Mouse (Mus musculus) kidney, adult 2 months (tissue): ENCODE results near the gene Polh. TPM values are rescaled to one million over a fixed set of nuclear protein-coding genes. Genes with fewer than 3 reads are reported as not detected.

Experiments used
- DNase-seq: peaks from one replicate; pipeline ENCODE4 v3.0.0; 2021
- H3K27ac ChIP-seq: fragments of 200-500 bp; 2 replicates; pipeline ENCODE4 v1.5.1; 2012; ENCODE audit warnings: low read depth, low read length, control low read depth, inconsistent platforms; ENCODE audit not compliant: insufficient read depth
- H3K27me3 ChIP-seq: fragments of 200-500 bp; replicated peaks from 2 replicates; pipeline ENCODE4 v1.6.1; 2012; ENCODE audit warnings: mild to moderate bottlenecking, moderate library complexity, low read length, inconsistent platforms; ENCODE audit not compliant: control insufficient read depth, insufficient read depth
- H3K36me3 ChIP-seq: fragments of 200-500 bp; 2 replicates; pipeline ENCODE4 v1.6.1; 2012; ENCODE audit warnings: mild to moderate bottlenecking, moderate library complexity, low read length, inconsistent platforms; ENCODE audit not compliant: control insufficient read depth, insufficient read depth
- H3K4me1 ChIP-seq: fragments of 200-500 bp; 2 replicates; pipeline ENCODE4 v1.6.1; 2011; ENCODE audit warnings: low read length; ENCODE audit not compliant: control insufficient read depth, insufficient read depth
- H3K4me3 ChIP-seq: fragments of 200-500 bp; 2 replicates; pipeline ENCODE4 v1.5.1; 2011; ENCODE audit warnings: mild to moderate bottlenecking, low read depth, low read length, control low read depth; ENCODE audit not compliant: insufficient read depth
- CTCF ChIP-seq: fragments of 200-500 bp; conservative IDR thresholded peaks from 2 replicates; pipeline ENCODE4 v1.5.1; 2011; ENCODE audit warnings: low read depth, mild to moderate bottlenecking, control low read depth, low read length, moderate library complexity, mixed read lengths; ENCODE audit not compliant: insufficient read depth, insufficient read length
- POLR2A ChIP-seq: fragments of 200-500 bp; IDR thresholded peaks from one replicate; pipeline ENCODE4 v1.6.1; 2011; ENCODE audit warnings: low read depth, low read length, control low read depth
- WGBS: fragments of 180-500 bp; shearing (Covaris S2); methylation state at CpG from one replicate; pipeline ENCODE4 v1.1.7; 2018; 5-methylcytosine and 5-hydroxymethylcytosine counted together
- polyA plus RNA-seq: library from polyadenylated mRNA; depleted of rRNA; stranded (reverse); fragments of >200 nt; gene quantifications from 2 replicates; pipeline ENCODE4 v1.2.3, GENCODE M21; 2012; rRNA removed

The Polh gene
- polyA plus RNA-seq = 3.8 and 4.0 TPM in 2 replicates

GRCm38 (mm10) chr17:46202421-46203071 lies at the start of gene Polh, which contains the start of gene Xpo5:
Polh (minus strand) TSS chr17:46202645.
Xpo5 (plus strand) TSS chr17:46202782.
- Histone ChIP-seq H3K36me3 (no peaks in the 10 kb centered on the region; the same call in 1 of the 2 replicates), H3K27me3 (no peaks in the 10 kb centered on the region), H3K4me3 (peak within 1 kb of the TSS; percentile 96), H3K27ac (peak within 1 kb of the TSS; percentile 42), H3K4me1 (peaks cover 20% of the 10 kb centered on the region; the same call in 1 of the 2 replicates)
- TF ChIP-seq CTCF (no peak), POLR2A (peak; percentile 39)
- peak; percentile 96 for DNase-seq
- WGBS = under 1% methylated on average over 66 of the region's 66 CpGs

GRCm38 (mm10) chr17:46251174-46251573 lies 48.7 kb upstream of the Polh start:
- H3K27ac ChIP-seq = no peak overlapping the region
- TF ChIP-seq POLR2A (no peak), CTCF (peak; percentile 34; the same call in 1 of the 2 replicates)
- H3K36me3 ChIP-seq = no peaks in the 10 kb centered on the region
- H3K4me3 ChIP-seq = no peak overlapping the region
- peak; percentile 26 for DNase-seq
- peaks cover 10% of the 10 kb centered on the region; the same call in 1 of the 2 replicates for H3K4me1 ChIP-seq
- 70% methylated on average over 7 of the region's 7 CpGs for WGBS
- no peaks in the 10 kb centered on the region for H3K27me3 ChIP-seq

GRCm38 (mm10) chr17:46248189-46248522 lies 45.7 kb upstream of the Polh start:
- H3K4me1 ChIP-seq = peaks cover 7% of the 10 kb centered on the region; the same call in 1 of the 2 replicates
- no peaks in the 10 kb centered on the region for H3K27me3 ChIP-seq
- under 1% methylated on average over 37 of the region's 37 CpGs for WGBS
- peak overlapping the region; percentile 95 for H3K4me3 ChIP-seq
- no peak for TF ChIP-seq CTCF
- no peak for TF ChIP-seq POLR2A
- H3K36me3 ChIP-seq = no peaks in the 10 kb centered on the region
- DNase-seq = no peak
- H3K27ac ChIP-seq = peak overlapping the region; percentile 77

- Histone ChIP-seq H3K27ac (peak within 1 kb of the TSS; percentile 77), H3K36me3 (no peaks in the 10 kb centered on the region), H3K4me3 (peak within 1 kb of the TSS; percentile 95), H3K27me3 (no peaks in the 10 kb centered on the region), H3K4me1 (peaks cover 7% of the 10 kb centered on the region; the same call in 1 of the 2 replicates)
- WGBS = under 1% methylated on average over 53 of the region's 53 CpGs
- DNase-seq = peak; percentile 97
- TF ChIP-seq CTCF (no peak), POLR2A (peak; percentile 45)
Measured at GRCm38 (mm10) chr17:46247512-46248188, 45.2 kb upstream of the Polh start, which contains the start of the genes Polr1c and Yipf3. Polr1c (minus strand) TSS chr17:46248054. Yipf3 (plus strand) TSS chr17:46248080.

- H3K36me3 ChIP-seq = peaks cover 2% of the 10 kb centered on the region; the same call in 1 of the 2 replicates
- H3K4me3 ChIP-seq = no peak overlapping the region
- H3K27ac ChIP-seq = no peak overlapping the region
- H3K27me3 ChIP-seq = no peaks in the 10 kb centered on the region
- TF ChIP-seq POLR2A (no peak), CTCF (no peak)
- peak; percentile 25 for DNase-seq
- peaks cover 7% of the 10 kb centered on the region; the same call in 1 of the 2 replicates for H3K4me1 ChIP-seq
- 62% methylated on average over 10 of the region's 10 CpGs for WGBS
Measured at GRCm38 (mm10) chr17:46244579-46244978, 42.1 kb upstream of the Polh start.

- Histone ChIP-seq H3K36me3 (peaks cover 2% of the 10 kb centered on the region; the same call in 1 of the 2 replicates), H3K27ac (no peak overlapping the region), H3K27me3 (no peaks in the 10 kb centered on the region), H3K4me3 (no peak overlapping the region), H3K4me1 (peaks cover 7% of the 10 kb centered on the region; the same call in 1 of the 2 replicates)
- 40% methylated on average over 2 of the region's 2 CpGs for WGBS
- peak; percentile 76 for DNase-seq
- TF ChIP-seq CTCF (no peak), POLR2A (no peak)
Measured at GRCm38 (mm10) chr17:46243624-46244023, 41.2 kb upstream of the Polh start.

GRCm38 (mm10) chr17:46242993-46243392 lies 40.5 kb upstream of the Polh start:
- peak; percentile 40 for DNase-seq
- Histone ChIP-seq H3K27ac (no peak overlapping the region), H3K4me3 (no peak overlapping the region), H3K4me1 (peaks cover 7% of the 10 kb centered on the region; the same call in 1 of the 2 replicates), H3K27me3 (no peaks in the 10 kb centered on the region), H3K36me3 (peaks cover 2% of the 10 kb centered on the region; the same call in 1 of the 2 replicates)
- WGBS = 57% methylated on average over 4 of the region's 4 CpGs
- no peak for TF ChIP-seq CTCF
- TF ChIP-seq POLR2A = no peak
